Mouse (Mus musculus) natural killer cell, adult 2 months (primary cell): Measurements from ENCODE around the gene Tmem40.
A peak's percentile ranks its signal among the peaks of the same experiment; 100 is the strongest.

Experiments used
- DNase-seq, 2 experiments: peaks; one replicate each; pipeline ENCODE4 v3.0.0; 2022; ENCODE audit warnings: low spot score in 2 of 2

The Tmem40 gene

DNA sequence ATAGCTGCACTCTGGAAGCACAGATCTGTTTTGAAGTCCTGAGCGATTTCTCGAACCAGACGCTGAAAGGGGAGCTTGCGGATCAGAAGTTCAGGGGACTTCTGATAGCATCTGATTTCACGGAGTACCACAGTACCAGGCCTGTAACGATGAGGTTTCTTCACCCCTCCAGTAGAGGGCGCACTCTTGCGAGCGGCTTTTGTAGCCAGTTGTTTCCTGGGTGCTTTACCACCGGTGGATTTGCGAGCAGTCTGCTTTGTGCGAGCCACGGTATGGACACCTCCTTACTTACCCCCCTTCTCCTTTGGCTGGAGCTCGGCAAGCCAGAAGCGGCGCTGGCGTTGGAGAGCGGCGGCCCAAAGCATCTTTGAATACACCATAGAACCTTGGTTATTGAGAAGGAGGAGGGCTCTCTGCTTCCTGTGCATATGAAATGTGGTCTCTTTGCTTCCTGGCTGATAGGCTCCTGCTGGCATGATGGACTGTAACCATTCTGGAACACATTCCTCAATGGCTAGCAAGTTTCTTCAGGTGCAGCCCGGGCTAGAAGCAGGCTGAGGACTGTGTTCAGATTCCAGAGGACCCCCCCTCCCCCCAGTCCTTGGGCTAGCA, 8.0 kb upstream of the Tmem40 start:
- DNase-seq, result no peak

DNA sequence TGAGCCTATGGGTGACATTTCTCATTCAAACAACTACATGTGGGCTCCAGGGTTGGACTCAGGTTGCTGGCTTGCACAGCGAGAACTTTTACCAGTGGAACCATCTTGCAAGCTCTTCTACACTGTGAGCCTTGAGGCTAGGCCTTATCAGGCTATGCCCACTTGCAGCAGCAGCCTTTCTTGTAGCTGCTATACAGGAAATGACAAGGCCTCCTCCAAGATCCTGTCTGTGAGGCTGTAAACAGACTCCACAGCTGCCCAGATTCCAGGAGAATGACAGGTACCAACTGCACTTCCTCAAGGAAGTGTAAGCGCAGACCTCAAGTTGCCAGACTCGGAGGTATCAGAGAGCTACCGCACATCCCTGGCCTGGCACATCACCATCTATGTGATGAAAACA, 6.0 kb upstream of the Tmem40 start:
- no peak for DNase-seq

DNA sequence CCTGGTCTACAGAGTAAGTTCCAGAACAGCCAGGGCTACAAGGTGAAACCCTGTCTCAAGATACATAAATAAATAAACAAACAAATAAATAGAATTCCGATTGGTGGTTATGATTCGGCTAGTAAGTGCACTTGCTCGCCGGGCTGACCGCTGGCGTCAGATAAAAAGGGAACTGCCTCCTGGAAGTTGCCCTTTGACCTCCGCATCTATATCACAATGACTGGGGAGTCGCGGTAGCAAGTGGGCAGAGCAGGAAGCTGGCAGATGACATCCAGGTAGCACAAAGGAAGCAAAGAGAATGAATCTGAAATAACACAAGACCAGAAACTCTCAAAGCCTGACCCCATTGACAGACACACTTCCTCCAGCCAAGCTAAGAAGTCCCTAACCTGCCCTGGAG, 5.1 kb upstream of the Tmem40 start:
- no peak for DNase-seq

DNA sequence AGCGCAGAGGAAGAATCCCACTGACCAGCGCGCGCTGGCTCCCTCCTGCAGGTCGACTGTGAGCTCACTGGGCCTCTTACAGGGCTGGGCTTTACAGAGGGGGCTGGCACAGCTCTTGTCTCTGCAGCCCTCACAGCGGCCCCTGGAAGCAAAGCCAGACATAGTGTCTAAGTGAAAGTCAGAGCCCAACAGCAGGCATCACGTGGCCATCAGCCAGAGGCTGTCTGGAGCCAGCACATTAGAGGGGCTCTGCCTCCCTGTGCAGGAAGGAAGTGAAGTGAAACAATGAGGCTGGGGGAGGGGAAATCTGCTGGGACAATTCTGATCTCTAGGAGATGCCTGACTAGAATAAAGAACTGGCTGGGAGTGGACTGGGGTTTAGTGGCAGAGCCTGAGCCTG, 2.0 kb upstream of the Tmem40 start:
- DNase-seq, result no peak

DNA sequence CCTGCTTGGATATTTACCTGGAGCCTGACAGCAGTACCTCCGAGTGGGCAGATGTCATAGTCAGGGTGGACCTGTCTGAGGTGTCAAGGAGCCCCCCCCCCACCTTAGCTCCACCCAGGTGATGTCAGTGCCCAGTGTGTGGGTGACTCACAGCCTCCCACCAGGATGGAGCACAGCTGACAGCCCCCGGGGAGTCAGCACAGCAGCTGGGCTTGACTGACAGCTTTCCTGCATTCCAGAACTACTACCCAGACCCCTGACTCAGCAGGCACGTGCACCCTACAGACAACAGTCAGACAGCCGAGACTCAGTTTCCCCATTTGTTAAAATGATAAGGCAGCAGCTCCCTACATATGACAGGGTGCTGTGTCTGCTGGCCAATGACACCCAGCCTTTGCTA, 1.2 kb downstream of the Tmem40 start:
- no peak for DNase-seq

DNA sequence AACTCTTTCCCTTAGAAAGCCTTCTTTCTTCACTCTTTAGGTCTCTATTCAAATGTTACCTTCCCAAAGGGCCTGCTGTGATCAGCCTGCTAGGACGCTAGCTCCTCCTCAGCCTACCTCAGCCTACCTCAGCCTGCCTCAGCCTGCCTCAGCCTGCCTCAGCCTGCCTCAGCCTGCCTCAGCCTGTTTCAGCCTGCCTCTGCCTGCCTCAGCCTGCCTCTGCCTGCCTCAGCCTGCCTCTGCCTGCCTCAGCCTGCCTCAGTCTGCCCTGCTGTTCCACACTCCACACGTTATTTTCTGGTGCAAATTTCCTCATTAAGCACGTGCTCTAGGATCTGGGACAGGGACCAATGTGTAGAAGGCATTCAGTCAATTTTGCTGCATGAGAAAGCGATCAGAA, 2.1 kb downstream of the Tmem40 start:
- DNase-seq, result no peak

DNA sequence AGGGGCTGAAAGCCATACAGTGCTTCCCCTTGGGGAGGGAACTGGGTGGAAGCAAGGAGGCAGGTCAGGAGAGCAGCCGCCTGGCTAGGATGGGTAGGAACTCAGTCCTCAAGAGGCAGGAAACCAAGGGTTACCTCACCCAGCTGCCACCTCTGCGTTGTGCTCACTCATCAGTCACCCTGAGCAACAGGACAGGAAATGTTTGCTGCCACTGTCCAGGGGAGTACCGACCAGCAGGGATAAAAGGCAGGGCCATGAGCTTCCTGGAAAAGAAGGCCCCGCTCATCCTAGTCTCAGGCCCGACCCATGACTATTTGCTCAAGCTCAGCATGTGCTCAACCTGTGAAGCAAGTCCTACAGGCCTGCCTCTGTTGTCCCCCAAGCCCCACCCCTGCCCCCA, 2.7 kb downstream of the Tmem40 start:
- no peak for DNase-seq

DNA sequence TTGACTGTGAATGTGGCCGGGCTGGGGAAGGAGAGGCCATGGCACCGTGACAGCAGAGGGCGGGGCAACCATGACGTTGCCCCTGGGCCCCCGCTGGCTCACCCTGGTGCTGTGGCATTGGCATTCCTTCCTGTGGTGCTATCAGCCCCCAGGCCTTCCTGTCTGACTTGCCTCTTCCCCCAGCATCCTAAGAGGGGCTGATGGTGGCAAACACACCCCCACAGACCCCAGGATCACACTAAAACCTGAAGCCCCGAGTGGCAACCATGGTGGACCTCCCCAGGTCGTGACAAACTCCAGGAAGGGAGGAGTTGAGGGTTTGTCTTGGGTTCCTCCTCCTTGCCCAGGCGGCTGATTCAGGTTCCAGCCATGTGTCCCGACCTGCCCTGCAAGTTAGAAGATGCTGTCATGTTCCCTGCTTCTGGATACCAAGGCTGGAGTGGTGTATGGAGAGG, 3.2 kb downstream of the Tmem40 start:
- DNase-seq, result peak in 1 of 2 experiments; percentile 16

DNA sequence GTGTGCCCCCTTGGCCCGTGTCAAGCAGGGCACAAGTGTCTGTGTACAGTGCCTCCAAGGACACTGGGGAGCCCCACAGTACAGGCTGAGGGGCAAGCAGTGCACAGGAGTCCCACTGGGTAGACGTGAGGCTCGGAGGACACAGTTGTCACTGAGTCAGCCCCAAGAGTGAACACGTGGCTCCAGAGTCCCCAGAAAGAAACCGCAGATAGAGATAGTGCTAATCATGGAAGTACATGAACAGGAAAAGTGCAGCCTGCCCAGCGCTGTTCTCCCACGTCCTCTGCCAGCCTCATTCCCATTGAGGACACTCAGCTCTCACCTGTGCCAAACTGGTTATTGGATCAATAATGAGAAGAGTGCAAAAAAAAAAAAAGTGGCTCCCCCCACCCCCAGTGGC, 6.7 kb downstream of the Tmem40 start:
- no peak for DNase-seq

DNA sequence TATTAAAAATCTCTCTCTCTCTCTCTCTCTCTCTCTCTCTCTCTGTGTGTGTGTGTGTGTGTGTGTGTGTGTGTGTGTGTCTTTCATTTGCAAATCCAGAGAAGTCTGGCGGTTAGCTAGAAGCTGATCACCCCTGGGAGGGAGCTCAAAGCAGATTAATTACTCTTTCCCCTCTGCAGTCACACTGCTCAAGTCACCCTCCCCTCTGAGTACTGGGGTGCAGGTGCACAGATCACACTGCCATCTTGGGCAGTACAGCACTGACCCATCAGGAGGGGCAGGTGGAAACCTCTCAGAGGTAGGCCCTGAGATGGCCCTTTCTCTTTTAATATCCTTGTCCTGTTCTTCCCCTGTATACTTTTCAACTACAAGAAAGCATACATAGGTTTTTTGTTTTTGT, 15.9 kb downstream of the Tmem40 start:
- DNase-seq, result no peak

DNA sequence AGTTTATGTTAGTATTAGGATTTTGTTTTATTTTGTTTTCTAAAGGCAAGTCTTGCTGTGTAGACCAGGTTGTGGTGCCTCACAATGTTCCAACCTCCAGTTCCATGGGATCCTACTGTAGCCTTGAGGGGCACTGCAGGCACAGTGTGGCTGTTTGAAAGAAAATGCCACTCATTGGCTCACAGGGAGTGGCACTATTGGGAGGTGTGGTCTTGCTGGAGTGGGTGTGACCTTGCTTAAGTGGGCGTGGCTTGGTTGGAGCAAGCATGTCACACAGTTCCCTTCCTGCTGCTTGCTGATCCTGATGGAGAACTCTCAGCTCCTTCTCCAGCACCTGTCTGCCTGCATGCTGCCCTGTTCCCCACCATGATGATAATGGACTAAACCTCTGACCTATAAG, 18.6 kb downstream of the Tmem40 start:
- no peak for DNase-seq

DNA sequence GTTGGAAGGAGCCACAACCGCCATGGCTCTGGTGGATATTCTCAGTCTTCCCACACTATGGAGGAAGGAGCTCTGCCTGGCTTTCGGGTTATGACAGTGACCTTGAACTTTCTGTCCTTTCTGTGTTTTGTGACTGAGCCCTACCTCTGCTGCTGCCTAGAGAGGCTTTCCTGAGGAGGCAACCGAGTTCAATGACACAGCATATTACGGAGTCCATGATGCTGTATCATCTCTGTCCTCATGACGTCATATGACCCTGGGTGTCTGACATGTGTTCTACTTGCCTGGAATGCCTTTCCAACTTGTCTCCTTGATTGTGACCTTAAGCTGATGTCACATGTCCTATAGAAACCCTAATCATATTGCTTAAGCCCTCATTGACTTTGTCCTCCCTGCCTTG, 23.2 kb downstream of the Tmem40 start:
- DNase-seq, result no peak

DNA sequence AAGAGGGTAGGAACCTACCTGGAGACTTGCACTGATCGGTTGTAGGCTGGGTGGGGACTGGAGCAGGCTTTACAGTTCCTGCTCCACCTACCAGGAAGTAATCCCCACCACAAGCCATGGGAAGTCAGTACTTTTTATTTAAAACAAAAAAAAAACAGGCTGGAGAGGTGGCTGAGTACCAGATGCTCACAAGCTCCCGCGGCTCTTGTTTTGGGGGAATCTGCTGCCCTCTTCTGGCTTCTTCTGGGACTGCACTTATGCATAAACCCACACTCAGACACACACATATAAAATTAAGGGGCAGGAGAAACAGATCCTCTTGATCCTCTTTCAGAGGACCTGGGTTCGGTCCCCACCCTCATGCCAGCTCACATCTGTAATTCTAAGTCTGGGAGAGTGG, 27.3 kb downstream of the Tmem40 start:
- peak; percentile 7 to 13 for DNase-seq

DNA sequence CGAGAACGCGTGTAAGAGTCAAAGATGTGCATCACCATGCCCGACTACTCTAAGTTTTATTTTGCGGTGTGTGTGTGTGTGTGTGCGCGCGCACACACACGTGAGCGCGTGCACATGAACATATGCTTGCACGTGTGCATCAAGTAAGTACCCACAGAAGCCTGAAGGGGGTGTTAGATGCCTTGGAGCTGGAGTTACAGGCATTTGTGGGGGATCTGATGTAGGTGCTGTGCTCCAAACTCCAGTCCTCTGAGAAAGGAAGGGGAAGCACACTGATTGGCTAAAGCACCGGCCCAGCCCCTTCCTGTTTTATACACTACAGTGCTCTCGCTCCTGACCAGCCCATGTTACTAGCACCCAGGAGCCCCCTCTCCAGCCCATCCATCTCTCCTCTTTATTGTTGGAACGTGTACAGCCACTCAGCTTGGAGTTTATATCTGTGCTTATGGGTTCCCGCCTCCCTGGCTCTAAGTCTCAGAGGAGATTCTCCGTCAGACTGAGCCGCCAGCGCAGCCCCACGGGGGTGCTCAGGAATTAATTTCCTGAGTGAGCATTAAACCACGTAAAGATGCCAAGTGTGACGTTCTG, 29.8 kb downstream of the Tmem40 start:
- DNase-seq, result no peak

DNA sequence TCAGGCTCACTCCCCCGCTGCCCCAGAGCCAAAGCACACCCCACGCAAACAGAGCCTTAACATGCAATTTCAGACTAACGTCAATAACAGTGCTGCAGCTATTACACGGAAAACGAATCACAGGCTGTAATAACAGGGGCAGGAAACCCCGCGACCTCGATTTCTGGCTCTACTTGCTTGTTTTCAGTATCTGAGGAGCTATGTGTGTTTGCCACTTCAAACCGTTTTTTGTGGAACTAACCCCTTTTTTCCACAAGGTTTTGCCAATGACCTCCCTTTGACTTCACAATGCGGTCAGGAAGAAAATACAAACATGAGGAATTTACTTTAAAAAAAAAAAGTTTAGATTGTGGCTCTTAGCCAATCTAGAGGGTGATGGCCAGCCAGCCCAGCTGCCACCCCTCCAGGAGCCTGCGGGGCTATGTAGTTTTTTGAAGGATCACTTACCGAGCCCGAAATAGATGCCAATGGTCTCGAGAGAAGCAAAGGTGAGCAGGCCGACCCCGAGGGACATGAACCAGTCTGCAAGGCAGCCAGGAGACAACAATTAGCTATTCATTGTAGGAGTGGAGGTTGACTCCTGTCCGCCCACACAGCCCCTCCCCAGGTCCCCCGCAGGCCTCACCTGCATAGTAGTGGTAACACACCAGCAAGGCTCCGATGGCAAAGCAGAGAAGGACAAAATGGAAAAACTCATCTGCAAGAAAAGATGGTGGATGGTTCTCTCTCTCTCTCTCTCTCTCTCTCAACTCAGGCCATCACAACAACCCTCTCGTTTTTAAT, 31.5 kb downstream of the Tmem40 start:
- DNase-seq, result no peak

DNA sequence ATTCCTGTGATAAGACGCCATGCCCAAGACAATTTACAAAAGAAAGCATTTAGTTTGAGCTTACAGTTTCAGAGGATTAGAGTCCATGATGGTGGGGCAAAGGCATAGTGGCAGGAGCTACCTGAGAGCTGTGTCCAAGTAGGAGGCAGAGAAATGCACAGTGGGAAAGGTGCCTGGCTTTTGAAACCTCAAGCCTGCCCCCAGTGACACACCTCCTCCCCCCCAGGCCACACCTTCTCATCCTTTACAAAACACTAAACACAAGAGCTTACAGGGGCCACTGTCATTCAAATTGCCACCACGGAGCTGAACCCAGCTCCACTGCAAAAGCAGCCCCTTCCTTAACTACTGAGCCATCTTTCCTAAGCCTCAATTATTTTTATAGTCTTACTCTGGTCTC, 34.6 kb downstream of the Tmem40 start:
- DNase-seq, result no peak

DNA sequence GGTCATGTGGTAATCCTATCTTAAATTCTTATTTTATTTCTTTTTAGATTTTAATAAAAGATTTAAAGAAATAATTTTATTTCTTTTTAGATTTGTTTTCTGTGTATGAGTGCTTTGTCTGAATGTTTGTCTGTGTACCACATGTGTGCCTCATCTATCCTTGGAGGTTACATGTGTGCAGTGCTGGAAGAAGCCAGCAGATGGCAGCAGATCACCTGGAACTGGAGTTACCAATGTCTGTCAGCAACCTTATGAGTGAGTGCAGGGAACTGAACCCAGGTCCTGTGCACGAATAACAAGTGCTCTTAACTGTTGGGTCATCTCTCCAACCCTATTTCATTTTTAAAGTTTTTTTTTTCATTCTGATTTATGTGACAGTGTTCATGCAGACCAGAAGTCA, 35.1 kb downstream of the Tmem40 start:
- DNase-seq, result peak; percentile 34 to 55

DNA sequence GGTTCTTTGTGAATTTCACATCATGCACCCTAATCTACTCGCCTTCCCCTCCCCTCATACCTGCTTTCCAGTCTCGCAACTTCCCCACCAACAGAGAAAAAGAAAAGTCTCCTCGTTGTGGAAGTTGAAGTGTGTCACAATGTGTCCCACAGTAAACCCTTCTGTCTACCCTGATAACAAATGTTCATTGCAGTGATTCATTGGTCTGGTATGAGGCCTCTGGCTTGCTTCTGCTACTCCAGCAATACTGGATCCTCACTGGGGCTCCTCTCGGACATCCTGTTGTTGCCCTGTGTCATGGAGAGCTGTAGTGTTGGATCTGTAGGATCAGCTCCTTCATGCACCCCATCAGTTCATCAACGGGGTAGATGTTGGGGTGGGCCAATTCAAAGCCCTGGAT, 40.0 kb downstream of the Tmem40 start:
- DNase-seq, result no peak

DNA sequence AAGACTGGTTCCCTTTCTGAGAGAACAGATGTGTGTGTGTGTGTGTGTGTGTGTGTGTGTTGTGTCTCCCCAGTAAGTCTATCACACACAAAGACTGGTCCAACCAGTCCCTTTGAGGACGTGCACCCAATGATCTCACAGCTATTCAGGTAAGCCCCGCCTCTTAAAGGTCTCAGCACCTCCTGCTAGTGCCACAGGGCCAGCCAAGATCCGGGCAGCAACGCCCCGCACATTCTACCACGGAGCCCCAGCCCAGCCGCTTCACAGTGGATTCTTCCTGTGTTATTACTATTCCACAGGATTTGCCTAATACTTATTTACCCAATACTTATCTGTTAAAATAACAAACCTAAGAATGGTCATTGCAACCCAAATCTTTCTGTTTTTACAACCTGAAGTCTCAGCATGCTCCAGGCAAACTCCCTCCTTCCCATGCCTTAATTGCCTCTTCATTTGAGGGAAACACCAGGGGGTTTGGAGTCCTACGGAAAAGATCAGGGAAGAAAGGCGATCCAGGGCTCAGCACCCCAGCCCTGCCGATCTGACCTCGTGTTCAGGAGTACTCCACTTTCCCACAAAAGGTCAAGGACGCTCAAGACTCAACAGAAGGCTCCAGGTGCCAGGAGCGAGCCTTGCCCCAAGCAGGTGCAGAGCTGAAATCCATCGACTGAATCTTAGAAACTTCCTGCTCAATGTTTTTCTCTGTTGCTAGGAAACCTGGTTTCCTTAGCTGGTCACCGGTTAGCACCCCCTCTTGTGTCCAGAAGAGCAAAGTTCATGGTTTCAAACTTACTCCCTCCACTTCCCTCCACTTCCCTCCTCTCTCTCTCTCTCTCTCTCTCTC, 44.3 kb downstream of the Tmem40 start:
- DNase-seq, result peak; percentile 35 to 49

DNA sequence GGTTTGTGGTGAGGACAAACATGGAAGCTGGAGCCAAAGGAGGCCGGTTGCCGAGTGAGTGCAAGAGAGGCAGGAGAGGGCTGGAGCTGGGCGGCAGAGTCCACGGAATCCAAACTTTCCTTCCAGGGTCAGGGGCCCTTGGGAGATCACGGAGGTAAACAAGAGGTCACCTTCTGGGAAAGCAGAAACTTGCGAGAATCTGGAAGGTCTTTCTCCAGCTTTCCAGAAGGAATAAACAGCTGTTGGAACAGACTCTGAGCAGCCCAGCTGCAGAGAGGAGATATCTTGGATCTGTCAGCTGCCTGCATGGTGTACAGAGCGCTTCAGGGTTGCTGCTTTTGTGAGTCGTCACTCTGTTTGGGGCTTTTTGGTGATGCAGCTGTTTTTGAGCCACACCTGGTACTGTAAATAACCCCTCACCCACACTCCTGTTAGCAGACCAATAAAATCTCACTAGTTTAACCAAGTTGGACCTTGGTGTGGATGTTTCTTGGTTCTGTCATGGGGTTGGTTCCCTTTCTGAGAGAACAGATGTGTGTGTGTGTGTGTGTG, 45.0 kb downstream of the Tmem40 start:
- peak in 1 of 2 experiments; percentile 33 for DNase-seq

DNA sequence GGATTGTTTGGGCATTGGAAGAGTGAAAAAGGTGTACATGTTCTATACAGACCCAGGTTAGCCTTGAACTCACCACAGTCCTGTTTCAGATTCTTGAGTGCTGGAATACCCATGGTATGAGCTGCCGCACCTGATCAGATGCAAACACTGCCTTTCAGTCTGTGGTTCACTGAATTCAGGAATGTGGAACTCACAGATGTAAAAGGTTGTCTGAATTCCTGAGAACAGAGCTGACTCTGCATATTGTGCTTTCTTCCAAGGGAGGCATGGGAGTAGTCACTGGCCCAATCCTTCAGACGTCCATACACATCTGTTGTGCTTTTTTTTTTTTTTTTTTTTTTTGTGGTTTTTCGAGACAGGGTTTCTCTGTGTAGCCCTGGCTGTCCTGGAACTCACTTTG, 50.9 kb downstream of the Tmem40 start:
- DNase-seq, result no peak

DNA sequence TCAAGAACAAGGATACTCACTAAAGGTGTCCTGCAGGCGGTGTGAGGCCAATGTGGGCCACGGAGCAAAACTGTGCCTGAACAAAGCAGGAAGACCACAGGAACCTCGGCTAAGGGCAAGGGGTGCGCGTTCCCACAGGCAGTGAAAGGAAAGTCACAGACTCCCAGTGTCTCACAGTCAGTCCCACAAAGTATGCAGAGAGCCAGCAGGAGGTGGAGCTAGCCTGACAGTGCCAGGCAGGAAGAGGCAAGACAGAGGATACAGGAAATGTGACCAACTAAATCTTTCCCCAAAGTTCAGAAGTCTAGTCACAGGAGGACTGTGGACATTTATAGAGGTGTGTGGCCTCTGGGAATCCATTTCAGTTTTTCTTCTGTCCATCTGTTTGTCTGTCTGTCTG, 59.3 kb downstream of the Tmem40 start:
- DNase-seq, result no peak
